Mouse (Mus musculus) urinary bladder, postnatal 14 days (tissue): Measurements from ENCODE around the gene Naxd.
"Not testable (repeated sequence)": the region's sequence is repeated elsewhere in the genome, so short reads cannot be mapped to it uniquely, and the experiment has no call there.

ENCODE experiments used
- DNase-seq: peaks from one replicate; pipeline ENCODE4 v3.0.0; 2021; ENCODE audit warnings: low spot score

Gene Naxd

GRCm38 (mm10) chr8:11497017-11497990 is at the start of gene Naxd:
Gene Naxd, plus strand, starts transcription at chr8:11497506.
- peak; percentile 91 for DNase-seq

- no peak for DNase-seq
Measured at GRCm38 (mm10) chr8:11447910-11448570, 49.3 kb upstream of the Naxd start.

- peak; percentile 30 for DNase-seq
Measured at GRCm38 (mm10) chr8:11450184-11451113, 46.9 kb upstream of the Naxd start.

GRCm38 (mm10) chr8:11452152-11452551 is 45.2 kb upstream of the Naxd start:
- no peak for DNase-seq

GRCm38 (mm10) chr8:11452559-11452958 is 44.7 kb upstream of the Naxd start:
- no peak for DNase-seq

GRCm38 (mm10) chr8:11452974-11453373 is 44.3 kb upstream of the Naxd start:
- DNase-seq, result no peak

- no peak for DNase-seq
Measured at GRCm38 (mm10) chr8:11454228-11454627, 43.1 kb upstream of the Naxd start.

GRCm38 (mm10) chr8:11457278-11457677 is 40.0 kb upstream of the Naxd start:
- no peak for DNase-seq

- peak; percentile 73 for DNase-seq
Measured at GRCm38 (mm10) chr8:11457981-11458836, 39.1 kb upstream of the Naxd start.

- no peak for DNase-seq
Measured at GRCm38 (mm10) chr8:11459016-11459415, 38.3 kb upstream of the Naxd start.

- peak; percentile 62 for DNase-seq
Measured at GRCm38 (mm10) chr8:11460934-11461333, 36.4 kb upstream of the Naxd start.

GRCm38 (mm10) chr8:11461847-11462246 is 35.5 kb upstream of the Naxd start:
- DNase-seq, result peak; percentile 76

- DNase-seq, result no peak
Measured at GRCm38 (mm10) chr8:11462641-11463040, 34.7 kb upstream of the Naxd start.

GRCm38 (mm10) chr8:11463541-11463888 is 33.8 kb upstream of the Naxd start:
- no peak for DNase-seq

- DNase-seq, result no peak
Measured at GRCm38 (mm10) chr8:11463889-11464706, 33.2 kb upstream of the Naxd start.

GRCm38 (mm10) chr8:11464707-11464964 is 32.7 kb upstream of the Naxd start:
- no peak for DNase-seq

- DNase-seq, result no peak
Measured at GRCm38 (mm10) chr8:11465619-11466018, 31.7 kb upstream of the Naxd start.

GRCm38 (mm10) chr8:11466528-11466927 is 30.8 kb upstream of the Naxd start:
- DNase-seq, result not testable (repeated sequence)

GRCm38 (mm10) chr8:11469095-11469494 is 28.2 kb upstream of the Naxd start:
- peak; percentile 63 for DNase-seq

GRCm38 (mm10) chr8:11470694-11471093 is 26.6 kb upstream of the Naxd start:
- DNase-seq, result no peak

GRCm38 (mm10) chr8:11471309-11471708 is 26.0 kb upstream of the Naxd start:
- DNase-seq, result no peak
